Mouse (Mus musculus): ENCODE results near the gene Spcs1. TPM values are rescaled to one million over a fixed set of nuclear protein-coding genes. Genes with fewer than 3 reads are reported as not detected.

Spcs1 gene
- total and polyA plus RNA-seq, 2 experiments from 2014 or later, result 309 to 429 TPM

DNA sequence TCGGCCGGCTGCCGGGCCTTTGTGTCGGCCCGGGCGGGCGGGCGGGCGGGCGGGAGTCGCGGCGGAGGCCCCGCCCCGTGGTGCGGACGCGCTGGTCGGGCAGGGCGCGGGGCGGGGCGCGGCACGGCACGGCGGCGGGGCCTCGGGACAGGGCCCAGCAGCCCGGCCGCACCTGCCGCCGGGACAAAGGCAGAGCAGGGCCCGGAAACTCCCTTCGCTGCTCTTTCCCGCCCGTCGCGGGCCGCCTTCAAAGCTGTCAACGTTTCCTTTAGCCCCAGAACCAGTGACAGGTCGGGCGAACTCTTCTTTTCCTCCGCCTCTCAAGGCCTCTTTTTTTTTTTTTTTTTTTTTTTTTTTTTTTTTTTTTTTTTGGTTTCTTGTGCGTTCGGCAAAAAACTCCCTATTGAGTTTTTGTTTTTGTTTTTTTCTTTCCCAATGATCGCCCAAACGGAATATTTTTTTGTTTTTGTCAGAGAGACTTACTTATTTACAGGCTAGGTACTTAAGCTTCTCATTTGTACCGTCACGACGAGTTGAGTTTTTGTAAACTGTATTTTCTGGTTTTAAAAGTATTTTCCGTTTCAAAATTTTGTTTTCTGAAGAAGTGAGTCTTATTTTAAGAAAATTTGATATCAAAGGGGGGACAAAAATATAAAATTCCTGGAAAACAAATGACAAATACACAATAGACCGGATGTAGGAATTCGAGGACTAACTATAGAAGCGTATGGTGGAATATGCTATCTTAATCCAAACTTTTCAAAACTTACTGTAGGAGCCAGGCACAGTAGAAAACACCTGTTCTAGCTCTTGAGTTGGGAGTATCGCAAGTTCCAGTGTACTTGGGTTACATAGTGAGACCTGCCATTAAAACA lies 18.1 kb upstream of the Spcs1 start:
- 2% methylated on average over 41 of the region's 56 CpGs for WGBS
- peak overlapping the region; percentile 76 for H3K4me3 ChIP-seq (ENCODE audit: low read depth, low read length)
- peak; percentile 65 for DNase-seq (ENCODE audit: low spot score)
- H3K36me3 ChIP-seq (replicated peaks; ENCODE audit: control insufficient read depth, insufficient read depth, low read length), result peaks cover 36% of the 10 kb centered on the region
- H3K9me3 ChIP-seq (replicated peaks; ENCODE audit: control insufficient read depth, low read length), result no peaks in the 10 kb centered on the region
- H3K27ac ChIP-seq (ENCODE audit: low read depth), result peak overlapping the region; percentile 99
- H3K27me3 ChIP-seq (ENCODE audit: control insufficient read depth, insufficient read depth, low read length), result no peaks in the 10 kb centered on the region
- peak overlapping the region; percentile 96 for H3K9ac ChIP-seq (replicated peaks; ENCODE audit: low read depth, low read length)
- peak; percentile 93 for ATAC-seq (ENCODE audit: insufficient read depth, low read depth)
- H3K4me1 ChIP-seq (ENCODE audit: control insufficient read depth, insufficient read depth), result peaks cover 19% of the 10 kb centered on the region
- peak overlapping the region; percentile 65 for H3K4me2 ChIP-seq (ENCODE audit: low read depth, low read length)
- TF ChIP-seq CTCF (IDR thresholded peaks at IDR 0.05; ENCODE audit: low read depth) (no peak), EP300 (IDR thresholded peaks at IDR 0.05; ENCODE audit: low read depth) (no peak)

DNA sequence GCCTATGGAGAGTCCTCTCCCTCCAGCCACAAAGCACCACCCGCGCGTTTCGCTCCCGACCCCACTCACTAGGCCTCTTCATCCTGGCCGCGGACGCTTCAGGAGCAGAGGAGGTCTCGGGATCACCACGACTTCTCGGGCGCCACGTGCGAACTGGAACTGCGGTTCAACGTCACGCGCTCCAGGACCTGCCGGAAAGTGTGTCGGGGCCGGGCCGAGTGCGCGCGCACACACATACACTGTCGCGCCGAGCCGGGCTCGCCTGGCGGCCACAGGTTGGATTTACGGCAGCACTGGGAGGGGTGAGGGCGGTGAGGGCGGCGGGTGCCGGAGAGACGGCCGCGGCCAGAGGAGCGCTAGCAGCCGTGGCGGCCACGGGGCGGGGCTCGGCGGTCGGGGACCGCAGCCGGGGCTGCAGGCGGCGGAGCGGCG lies 17.4 kb upstream of the Spcs1 start, which contains the start of the genes Pbrm1 and Gnl3:
TSS of gene Pbrm1 (plus strand) at position 279 of the 432 bp plus-strand sequence.
TSS of gene Gnl3 (minus strand) at position 293 of the 432 bp plus-strand sequence.
- no peak for TF ChIP-seq EP300 (IDR thresholded peaks at IDR 0.05; ENCODE audit: low read depth)
- peak; percentile 24; the same call in 1 of the 2 replicates for TF ChIP-seq CTCF (IDR thresholded peaks at IDR 0.05; ENCODE audit: low read depth)
- H3K4me1 ChIP-seq (ENCODE audit: control insufficient read depth, insufficient read depth), result peaks cover 19% of the 10 kb centered on the region
- peak within 1 kb of the TSS; percentile 76 for H3K4me3 ChIP-seq (ENCODE audit: low read depth, low read length)
- whole genome bisulfite sequencing, result 0% methylated on average over 40 of the region's 53 CpGs
- DNase-seq (ENCODE audit: low spot score) (peak; percentile 96), ATAC-seq (ENCODE audit: insufficient read depth, low read depth) (peak; percentile 90)
- no peaks in the 10 kb centered on the region for H3K9me3 ChIP-seq (replicated peaks; ENCODE audit: control insufficient read depth, low read length)
- no peaks in the 10 kb centered on the region for H3K27me3 ChIP-seq (ENCODE audit: control insufficient read depth, insufficient read depth, low read length)
- H3K27ac ChIP-seq (ENCODE audit: low read depth), result peak within 1 kb of the TSS; percentile 99
- H3K9ac ChIP-seq (replicated peaks; ENCODE audit: low read depth, low read length), result peak within 1 kb of the TSS; percentile 96
- peak within 1 kb of the TSS; percentile 91 for H3K4me2 ChIP-seq (ENCODE audit: low read depth, low read length)
- H3K36me3 ChIP-seq (replicated peaks; ENCODE audit: control insufficient read depth, insufficient read depth, low read length), result peaks cover 42% of the 10 kb centered on the region

GRCm38 (mm10) chr14:31017854-31018253 lies 16.4 kb upstream of the Spcs1 start:
- TF ChIP-seq CTCF (IDR thresholded peaks at IDR 0.05; ENCODE audit: low read depth), result no peak
- TF ChIP-seq EP300 (IDR thresholded peaks at IDR 0.05; ENCODE audit: low read depth), result no peak
- H3K4me2 ChIP-seq (ENCODE audit: low read depth, low read length), result peak overlapping the region; percentile 91
- WGBS, result 0% methylated on average over 2 of the region's 2 CpGs
- DNase-seq (ENCODE audit: low spot score) (peak; percentile 23), ATAC-seq (ENCODE audit: insufficient read depth, low read depth) (no peak)
- peak overlapping the region; percentile 96; the same call in 1 of the 2 replicates for H3K9ac ChIP-seq (replicated peaks; ENCODE audit: low read depth, low read length)
- H3K36me3 ChIP-seq (replicated peaks; ENCODE audit: control insufficient read depth, insufficient read depth, low read length), result peaks cover 49% of the 10 kb centered on the region
- peak overlapping the region; percentile 76 for H3K4me3 ChIP-seq (ENCODE audit: low read depth, low read length)
- H3K4me1 ChIP-seq (ENCODE audit: control insufficient read depth, insufficient read depth), result peaks cover 19% of the 10 kb centered on the region
- 0 out of 2 replicates have a peak overlapping the region, but pooled peaks have one; percentile 99 for H3K27ac ChIP-seq (ENCODE audit: low read depth)
- H3K27me3 ChIP-seq (ENCODE audit: control insufficient read depth, insufficient read depth, low read length), result no peaks in the 10 kb centered on the region
- H3K9me3 ChIP-seq (replicated peaks; ENCODE audit: control insufficient read depth, low read length), result no peaks in the 10 kb centered on the region

DNA sequence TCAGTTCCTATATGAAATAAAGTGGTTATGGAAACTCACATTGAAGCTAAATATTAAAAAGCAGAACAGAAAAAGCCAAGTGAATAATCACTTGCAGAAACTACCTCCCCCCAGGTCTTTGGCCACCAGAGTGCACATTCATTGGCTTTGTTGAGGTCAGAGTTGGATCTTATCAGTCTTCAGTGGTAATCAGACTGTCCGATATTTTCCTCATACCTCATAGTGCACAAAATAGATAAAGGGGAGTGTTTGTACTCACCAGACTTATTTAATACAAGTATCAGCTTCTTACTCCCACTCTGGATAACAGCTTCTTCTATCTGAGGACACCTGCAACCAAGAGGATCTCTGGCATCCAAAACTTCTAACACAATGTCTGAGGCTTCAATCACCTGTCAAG lies 14.6 kb upstream of the Spcs1 start:
- Histone ChIP-seq H3K9me3 (replicated peaks; ENCODE audit: control insufficient read depth, low read length) (no peaks in the 10 kb centered on the region), H3K9ac (replicated peaks; ENCODE audit: low read depth, low read length) (no peak overlapping the region), H3K4me3 (ENCODE audit: low read depth, low read length) (no peak overlapping the region), H3K27ac (ENCODE audit: low read depth) (no peak overlapping the region), H3K27me3 (ENCODE audit: control insufficient read depth, insufficient read depth, low read length) (no peaks in the 10 kb centered on the region), H3K36me3 (replicated peaks; ENCODE audit: control insufficient read depth, insufficient read depth, low read length) (peaks cover 63% of the 10 kb centered on the region), H3K4me2 (ENCODE audit: low read depth, low read length) (no peak overlapping the region), H3K4me1 (ENCODE audit: control insufficient read depth, insufficient read depth) (peaks cover 19% of the 10 kb centered on the region)
- no peak for DNase-seq (ENCODE audit: low spot score)
- WGBS, result 47% methylated on average over 1 of the region's 1 CpGs
- ATAC-seq (ENCODE audit: insufficient read depth, low read depth), result no peak
- TF ChIP-seq CTCF (IDR thresholded peaks at IDR 0.05; ENCODE audit: low read depth), result no peak
- TF ChIP-seq EP300 (IDR thresholded peaks at IDR 0.05; ENCODE audit: low read depth), result no peak

- ATAC-seq (ENCODE audit: insufficient read depth, low read depth) (no peak), DNase-seq (ENCODE audit: low spot score) (no peak)
- Histone ChIP-seq H3K9me3 (replicated peaks; ENCODE audit: control insufficient read depth, low read length) (no peaks in the 10 kb centered on the region), H3K9ac (replicated peaks; ENCODE audit: low read depth, low read length) (no peak overlapping the region), H3K27me3 (ENCODE audit: control insufficient read depth, insufficient read depth, low read length) (no peaks in the 10 kb centered on the region), H3K4me1 (ENCODE audit: control insufficient read depth, insufficient read depth) (peaks cover 9% of the 10 kb centered on the region), H3K4me3 (ENCODE audit: low read depth, low read length) (no peak overlapping the region), H3K27ac (ENCODE audit: low read depth) (no peak overlapping the region), H3K4me2 (ENCODE audit: low read depth, low read length) (no peak overlapping the region), H3K36me3 (replicated peaks; ENCODE audit: control insufficient read depth, insufficient read depth, low read length) (peaks cover 83% of the 10 kb centered on the region)
- TF ChIP-seq CTCF (IDR thresholded peaks at IDR 0.05; ENCODE audit: low read depth) (no peak), EP300 (IDR thresholded peaks at IDR 0.05; ENCODE audit: low read depth) (no peak)
- WGBS, result 95% methylated on average over 2 of the region's 2 CpGs
These were observed 12.5 kb upstream of the Spcs1 start for GRCm38 (mm10) chr14:31013928-31014327.

Measured in heart, postnatal 0 days (tissue).